Mouse (Mus musculus) lung, postnatal 0 days (tissue): Measurements from ENCODE around the gene Tap2. TPM values are rescaled to one million over a fixed set of nuclear protein-coding genes. Genes with fewer than 3 reads are reported as not detected.
"Not testable (repeated sequence)": the region's sequence is repeated elsewhere in the genome, so short reads cannot be mapped to it uniquely, and the experiment has no call there.

ENCODE experiments used
- ATAC-seq: fragments of 200-750 bp; cut with Nextera tagmentation; 2 replicates; pipeline ENCODE4 v1.8.0; 2017; ENCODE audit warnings: moderate library complexity
- DNase-seq: peaks from one replicate; pipeline ENCODE4 v3.0.0-alpha.2; 2016; ENCODE audit warnings: low spot score
- H3K27ac ChIP-seq: fragments of 300-500 bp; sonication (generic); 2 replicates; pipeline ENCODE4 v1.5.1; 2014; ENCODE audit warnings: antibody characterized with exemption, mild to moderate bottlenecking, low read length, mixed read lengths
- H3K27me3 ChIP-seq: fragments of 300-500 bp; sonication (generic); replicated peaks from 2 replicates; pipeline ENCODE4 v1.6.1; 2014; ENCODE audit warnings: low read length, mixed read lengths; ENCODE audit not compliant: insufficient read depth
- H3K36me3 ChIP-seq: fragments of 300-500 bp; sonication (generic); 2 replicates; pipeline ENCODE4 v1.6.1; 2014; ENCODE audit warnings: low read length, mixed read lengths; ENCODE audit not compliant: insufficient read depth
- H3K4me1 ChIP-seq: fragments of 300-500 bp; sonication (generic); 2 replicates; pipeline ENCODE4 v1.6.1; 2014; ENCODE audit warnings: antibody characterized with exemption, low read depth, low read length, mixed read lengths; ENCODE audit not compliant: insufficient read depth
- H3K4me2 ChIP-seq: fragments of 300-500 bp; sonication (generic); replicated peaks from 2 replicates; pipeline ENCODE4 v1.6.1; 2014; ENCODE audit warnings: low read depth, mild to moderate bottlenecking, low read length, moderate library complexity, mixed read lengths
- H3K4me3 ChIP-seq: fragments of 300-500 bp; sonication (generic); 2 replicates; pipeline ENCODE4 v1.5.1; 2014; ENCODE audit warnings: low read depth, low read length
- H3K9ac ChIP-seq: fragments of 300-500 bp; sonication (generic); replicated peaks from 2 replicates; pipeline ENCODE4 v1.6.1; 2014; ENCODE audit warnings: low read depth, mild to moderate bottlenecking
- H3K9me3 ChIP-seq: fragments of 300-500 bp; sonication (generic); 2 replicates; pipeline ENCODE4 v1.6.1; 2016; ENCODE audit warnings: low read length, mixed read lengths
- CTCF ChIP-seq: IDR thresholded peaks from 2 replicates; pipeline ENCODE4 v1.5.1; 2016; ENCODE audit warnings: antibody characterized with exemption, mild to moderate bottlenecking
- EP300 ChIP-seq: IDR thresholded peaks from 2 replicates; pipeline ENCODE4 v1.6.1; 2016; ENCODE audit warnings: antibody characterized with exemption, mild to moderate bottlenecking, control low read depth
- WGBS: fragments of 180-500 bp; shearing (Covaris S2); extraction: QIAGEN DNeasy Blood & Tissue Kit; methylation state at CpG from one replicate; pipeline ENCODE4 v1.1.7; 2014; 5-methylcytosine and 5-hydroxymethylcytosine counted together
- polyA plus RNA-seq: library from polyadenylated mRNA; unstranded; fragments of >200 nt; fragmentation: Nextera tagmentation; extraction: Ambion mirVana; gene quantifications from 2 replicates; pipeline ENCODE4 v1.2.1, GENCODE M21; 2015

Gene Tap2
- polyA plus RNA-seq, 1 experiment from 2014 or later = 23.9 TPM

DNA sequence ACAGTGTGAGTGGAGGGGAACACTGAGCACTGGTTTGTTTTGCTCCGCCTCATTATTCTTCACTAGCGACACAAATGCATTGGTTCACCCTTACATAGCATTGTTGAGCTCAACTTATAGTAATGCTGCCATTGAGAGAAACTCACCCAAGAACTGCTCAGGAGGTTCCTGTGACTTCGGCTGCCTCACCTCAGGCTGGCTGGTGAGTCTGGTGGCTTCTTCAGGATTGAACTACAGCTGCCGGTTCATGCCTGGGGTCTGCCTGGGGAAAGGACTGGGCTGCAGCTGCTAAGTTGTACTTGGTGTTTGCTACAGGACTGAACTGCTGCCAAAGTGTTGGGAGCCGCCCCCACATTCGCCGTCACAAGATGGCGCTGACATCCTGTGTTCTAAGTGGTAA, 22.1 kb downstream of the Tap2 start:
- 91% methylated on average over 8 of the region's 8 CpGs for WGBS
- H3K4me2 ChIP-seq = no peak overlapping the region
- H3K9ac ChIP-seq = no peak overlapping the region
- no peak overlapping the region for H3K27ac ChIP-seq
- H3K4me3 ChIP-seq = no peak overlapping the region
- no peaks in the 10 kb centered on the region for H3K36me3 ChIP-seq
- H3K9me3 ChIP-seq = no peaks in the 10 kb centered on the region
- no peak for TF ChIP-seq CTCF
- TF ChIP-seq EP300 = no peak
- DNase-seq = no peak
- H3K4me1 ChIP-seq = no peaks in the 10 kb centered on the region
- ATAC-seq = no peak
- H3K27me3 ChIP-seq = no peaks in the 10 kb centered on the region

DNA sequence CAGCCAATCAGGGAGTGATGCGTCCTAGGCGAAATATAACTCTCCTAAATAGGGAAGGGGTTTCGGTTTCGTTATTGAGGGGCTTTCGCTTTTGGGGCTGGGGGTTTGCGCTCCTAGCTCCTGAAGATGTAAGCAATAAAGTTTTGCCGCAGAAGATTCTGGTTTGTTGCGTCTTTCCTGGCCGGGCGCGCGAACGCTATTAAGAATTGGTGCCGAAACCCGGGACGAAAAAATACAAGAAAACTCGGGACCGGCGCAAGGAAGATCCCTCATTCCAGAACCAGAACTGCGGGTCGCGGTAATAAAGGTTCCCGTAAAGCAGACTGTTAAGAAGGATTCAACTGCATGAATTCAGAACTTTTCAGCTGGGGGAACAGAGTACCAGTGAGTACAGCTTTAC, 22.6 kb downstream of the Tap2 start:
- not testable (repeated sequence) for H3K4me2 ChIP-seq, H3K4me3 ChIP-seq, H3K27me3 ChIP-seq, H3K9me3 ChIP-seq, H3K9ac ChIP-seq, H3K36me3 ChIP-seq, H3K4me1 ChIP-seq, H3K27ac ChIP-seq, DNase-seq, ATAC-seq
- 98% methylated on average over 13 of the region's 23 CpGs for whole genome bisulfite sequencing

GRCm38 (mm10) chr17:34230971-34231370, 27.6 kb downstream of the Tap2 start:
- not testable (repeated sequence) for H3K4me1 ChIP-seq, DNase-seq, H3K27ac ChIP-seq, H3K4me3 ChIP-seq, H3K36me3 ChIP-seq, H3K27me3 ChIP-seq, H3K9me3 ChIP-seq, ATAC-seq, H3K9ac ChIP-seq, H3K4me2 ChIP-seq
- WGBS = 97% methylated on average over 2 of the region's 9 CpGs

DNA sequence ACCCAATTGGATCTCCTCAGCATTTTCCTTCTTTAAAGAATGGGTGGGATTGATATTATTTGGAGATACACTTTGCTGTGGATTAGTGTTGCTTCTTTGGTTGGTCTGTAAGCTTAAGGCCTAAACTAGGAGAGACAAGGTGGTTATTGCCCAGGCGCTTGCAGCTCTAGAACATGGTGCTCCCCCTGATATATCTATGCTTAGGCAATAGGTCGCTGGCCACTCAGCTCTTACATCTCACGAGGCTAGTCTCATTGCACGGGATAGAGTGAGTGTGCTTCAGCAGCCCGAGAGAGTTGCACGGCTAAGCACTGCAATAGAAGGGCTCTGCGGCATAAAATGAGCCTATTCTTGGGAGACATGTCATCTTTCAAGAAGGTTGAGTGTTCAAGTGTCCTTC, 28.7 kb downstream of the Tap2 start:
- DNase-seq, H3K4me1 ChIP-seq, ATAC-seq, H3K4me2 ChIP-seq, H3K4me3 ChIP-seq, H3K36me3 ChIP-seq, H3K27ac ChIP-seq, H3K27me3 ChIP-seq, H3K9me3 ChIP-seq, H3K9ac ChIP-seq: not testable (repeated sequence)
- 88% methylated on average over 5 of the region's 7 CpGs for WGBS

GRCm38 (mm10) chr17:34234926-34235325, 31.6 kb downstream of the Tap2 start:
- peak; percentile 83 for DNase-seq
- WGBS = 40% methylated on average over 9 of the region's 9 CpGs
- Histone ChIP-seq H3K36me3 (no peaks in the 10 kb centered on the region), H3K4me1 (no peaks in the 10 kb centered on the region), H3K4me2 (no peak overlapping the region), H3K27ac (no peak overlapping the region), H3K9ac (no peak overlapping the region), H3K9me3 (no peaks in the 10 kb centered on the region), H3K4me3 (no peak overlapping the region), H3K27me3 (no peaks in the 10 kb centered on the region)
- TF ChIP-seq CTCF = peak; percentile 90
- no peak for TF ChIP-seq EP300
- peak; percentile 87 for ATAC-seq

GRCm38 (mm10) chr17:34236691-34237090, 33.4 kb downstream of the Tap2 start:
- TF ChIP-seq EP300 (no peak), CTCF (no peak)
- H3K4me1 ChIP-seq = no peaks in the 10 kb centered on the region
- peak; percentile 47 for DNase-seq
- H3K36me3 ChIP-seq = no peaks in the 10 kb centered on the region
- H3K27ac ChIP-seq = no peak overlapping the region
- H3K9ac ChIP-seq = no peak overlapping the region
- H3K4me3 ChIP-seq = no peak overlapping the region
- no peaks in the 10 kb centered on the region for H3K9me3 ChIP-seq
- no peak overlapping the region for H3K4me2 ChIP-seq
- ATAC-seq = 0 out of 2 replicates have a peak, but pooled peaks have one; percentile 36
- WGBS = 57% methylated on average over 5 of the region's 5 CpGs
- no peaks in the 10 kb centered on the region for H3K27me3 ChIP-seq

- H3K4me2 ChIP-seq = no peak overlapping the region
- DNase-seq (no peak), ATAC-seq (no peak)
- TF ChIP-seq EP300 (no peak), CTCF (no peak)
- no peaks in the 10 kb centered on the region for H3K9me3 ChIP-seq
- no peak overlapping the region for H3K4me3 ChIP-seq
- H3K9ac ChIP-seq = no peak overlapping the region
- no peaks in the 10 kb centered on the region for H3K36me3 ChIP-seq
- H3K27ac ChIP-seq = no peak overlapping the region
- WGBS = 77% methylated on average over 3 of the region's 3 CpGs
- H3K4me1 ChIP-seq = no peaks in the 10 kb centered on the region
- no peaks in the 10 kb centered on the region for H3K27me3 ChIP-seq
Measured at GRCm38 (mm10) chr17:34237741-34238140, 34.4 kb downstream of the Tap2 start.
